Mouse (Mus musculus) midbrain, embryonic 12.5 days (tissue): ENCODE data around the gene Gpx8. TPM values are rescaled to one million over a fixed set of nuclear protein-coding genes. Genes with fewer than 3 reads are reported as not detected.

ENCODE experiments used
- ATAC-seq: fragments of 200-750 bp; cut with Nextera tagmentation; 2 replicates; pipeline ENCODE4 v1.8.0; 2017; ENCODE audit warnings: low read depth, moderate TSS enrichment, moderate library complexity; ENCODE audit not compliant: low FRiP score
- H3K27ac ChIP-seq: fragments of 300-500 bp; sonication (generic); replicated peaks from 2 replicates; pipeline ENCODE4 v1.5.1; 2016; ENCODE audit warnings: mild to moderate bottlenecking
- H3K27me3 ChIP-seq: fragments of 300-500 bp; sonication (generic); 2 replicates; pipeline ENCODE4 v1.6.1; 2016; ENCODE audit warnings: mild to moderate bottlenecking
- H3K36me3 ChIP-seq: fragments of 300-500 bp; sonication (generic); 2 replicates; pipeline ENCODE4 v1.6.1; 2016
- H3K4me1 ChIP-seq: fragments of 300-500 bp; sonication (generic); 2 replicates; pipeline ENCODE4 v1.6.1; 2016
- H3K4me2 ChIP-seq: fragments of 300-500 bp; sonication (generic); replicated peaks from 2 replicates; pipeline ENCODE4 v1.6.1; 2016; ENCODE audit warnings: mild to moderate bottlenecking, moderate library complexity
- H3K4me3 ChIP-seq: fragments of 300-500 bp; sonication (generic); 2 replicates; pipeline ENCODE4 v1.5.1; 2016; ENCODE audit warnings: mild to moderate bottlenecking
- H3K9ac ChIP-seq: fragments of 300-500 bp; sonication (generic); replicated peaks from 2 replicates; pipeline ENCODE4 v1.6.1; 2016; ENCODE audit warnings: mild to moderate bottlenecking, moderate library complexity
- H3K9me3 ChIP-seq: fragments of 300-500 bp; sonication (generic); 2 replicates; pipeline ENCODE4 v1.6.1; 2016; ENCODE audit warnings: mild to moderate bottlenecking
- WGBS: fragments of 180-500 bp; shearing (Covaris S2); methylation state at CpG from one replicate; pipeline ENCODE4 v1.1.7; 2016; 5-methylcytosine and 5-hydroxymethylcytosine counted together
- polyA plus RNA-seq: library from polyadenylated mRNA; unstranded; fragments of >200 nt; fragmentation: Nextera tagmentation; extraction: Ambion mirVana; gene quantifications from 2 replicates; pipeline ENCODE4 v1.2.1, GENCODE M21; 2016

Gene Gpx8
- polyA plus RNA-seq: 97.4 and 102 TPM in 2 replicates

DNA sequence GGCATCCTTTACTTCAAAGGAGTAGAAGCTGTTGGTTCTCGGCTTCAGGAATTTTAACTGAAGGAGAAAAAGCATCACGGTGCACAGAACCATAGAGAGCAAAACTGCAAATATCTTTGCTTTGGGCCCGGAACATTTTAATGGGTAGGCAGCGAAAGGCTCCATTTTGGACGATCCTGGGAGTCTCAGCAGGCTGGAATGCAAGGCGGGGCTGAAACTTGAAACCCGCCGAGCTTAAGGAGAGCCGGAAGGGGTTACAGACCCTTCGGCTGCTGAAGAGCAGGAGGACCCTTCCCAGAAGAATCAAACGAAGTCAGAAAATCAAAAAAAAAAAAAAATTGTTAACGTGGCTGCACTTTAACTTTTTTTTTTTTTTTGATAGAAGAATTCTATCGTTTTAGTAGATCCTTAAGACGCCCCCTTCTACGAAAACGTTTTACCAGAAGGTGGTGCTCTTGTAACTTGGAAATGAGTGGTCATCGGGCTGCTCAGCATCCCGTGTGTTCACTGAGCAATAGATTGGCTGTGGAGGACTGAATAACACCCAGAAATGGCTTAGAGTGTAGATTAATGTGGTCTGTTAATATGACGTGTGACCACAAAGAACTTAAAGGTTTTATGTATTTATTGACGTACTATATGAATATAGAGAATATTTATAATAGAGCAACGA, at the start of gene Gpx8:
Gene Gpx8, minus strand, starts transcription at position 200 of the 673 bp plus-strand sequence.
- Histone ChIP-seq H3K27ac (no peak within 1 kb of the TSS), H3K4me2 (peak within 1 kb of the TSS; percentile 60), H3K9me3 (no peaks in the 10 kb centered on the region), H3K27me3 (no peaks in the 10 kb centered on the region), H3K36me3 (0 out of 2 replicates have a peak, but pooled peaks cover 6% of the 10 kb centered on the region), H3K4me1 (peaks cover 7% of the 10 kb centered on the region; the same call in 1 of the 2 replicates), H3K4me3 (peak within 1 kb of the TSS; percentile 52), H3K9ac (peak within 1 kb of the TSS; percentile 53)
- 6% methylated on average over 21 of the region's 21 CpGs for WGBS
- peak; percentile 90 for ATAC-seq

DNA sequence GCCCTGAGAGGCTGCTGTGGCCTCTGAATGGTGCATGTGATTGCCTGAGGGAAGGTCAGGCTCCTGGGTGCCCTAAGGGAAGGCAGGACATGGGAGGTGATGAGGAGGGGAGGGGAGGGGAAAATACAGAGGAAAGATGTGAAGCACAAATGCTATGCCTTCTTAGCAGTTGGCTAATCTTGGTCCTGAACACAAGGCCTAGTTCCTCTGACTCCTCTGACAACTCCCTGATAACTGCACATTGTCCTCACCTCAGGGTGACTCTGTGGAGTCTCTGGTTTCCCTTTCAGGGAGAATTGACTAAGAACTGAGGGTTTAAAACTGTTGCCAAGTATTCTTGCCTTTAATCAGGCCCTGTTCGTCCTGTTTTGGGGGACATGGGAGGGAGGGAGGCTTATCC, 48.4 kb upstream of the Gpx8 start:
- H3K36me3 ChIP-seq: no peaks in the 10 kb centered on the region
- no peak overlapping the region for H3K27ac ChIP-seq
- 50% methylated on average over 1 of the region's 1 CpGs for WGBS
- H3K9ac ChIP-seq: no peak overlapping the region
- no peaks in the 10 kb centered on the region for H3K9me3 ChIP-seq
- H3K27me3 ChIP-seq: no peaks in the 10 kb centered on the region
- no peak for ATAC-seq
- no peak overlapping the region for H3K4me2 ChIP-seq
- no peaks in the 10 kb centered on the region for H3K4me1 ChIP-seq
- no peak overlapping the region for H3K4me3 ChIP-seq

- 85% methylated on average over 8 of the region's 8 CpGs for WGBS
Measured at GRCm38 (mm10) chr13:113090489-113090888, 44.3 kb upstream of the Gpx8 start.

GRCm38 (mm10) chr13:113087226-113088017, 41.2 kb upstream of the Gpx8 start:
- H3K4me1 ChIP-seq: no peaks in the 10 kb centered on the region
- no peaks in the 10 kb centered on the region for H3K36me3 ChIP-seq
- no peaks in the 10 kb centered on the region for H3K27me3 ChIP-seq
- H3K27ac ChIP-seq: no peak overlapping the region
- H3K4me3 ChIP-seq: no peak overlapping the region
- no peak overlapping the region for H3K9ac ChIP-seq
- no peaks in the 10 kb centered on the region for H3K9me3 ChIP-seq
- WGBS: 84% methylated on average over 13 of the region's 13 CpGs
- ATAC-seq: no peak
- H3K4me2 ChIP-seq: no peak overlapping the region

More at GRCm38 (mm10) chr13:113090489-113090888, 44.3 kb upstream of the Gpx8 start:
- Histone ChIP-seq H3K9ac (no peak overlapping the region), H3K9me3 (no peaks in the 10 kb centered on the region), H3K27me3 (no peaks in the 10 kb centered on the region), H3K27ac (no peak overlapping the region), H3K4me2 (no peak overlapping the region), H3K4me1 (no peaks in the 10 kb centered on the region), H3K36me3 (no peaks in the 10 kb centered on the region), H3K4me3 (no peak overlapping the region)
- ATAC-seq: no peak

- H3K4me2 ChIP-seq: no peak overlapping the region
- no peak for ATAC-seq
- no peak overlapping the region for H3K27ac ChIP-seq
- H3K9ac ChIP-seq: no peak overlapping the region
- H3K9me3 ChIP-seq: no peaks in the 10 kb centered on the region
- H3K36me3 ChIP-seq: no peaks in the 10 kb centered on the region
- H3K27me3 ChIP-seq: no peaks in the 10 kb centered on the region
- no peak overlapping the region for H3K4me3 ChIP-seq
- H3K4me1 ChIP-seq: peaks cover 2% of the 10 kb centered on the region; the same call in 1 of the 2 replicates
- 85% methylated on average over 5 of the region's 5 CpGs for WGBS
Measured at GRCm38 (mm10) chr13:113084732-113085131, 38.5 kb upstream of the Gpx8 start.

- WGBS: 7% methylated on average over 1 of the region's 1 CpGs
Measured at GRCm38 (mm10) chr13:113082101-113082500, 35.9 kb upstream of the Gpx8 start.

GRCm38 (mm10) chr13:113079021-113079420, 32.8 kb upstream of the Gpx8 start:
- peak; percentile 91 for ATAC-seq
- 0 out of 2 replicates have a peak overlapping the region, but pooled peaks have one; percentile 4 for H3K4me2 ChIP-seq
- WGBS: 34% methylated on average over 9 of the region's 9 CpGs

More at GRCm38 (mm10) chr13:113082101-113082500, 35.9 kb upstream of the Gpx8 start:
- Histone ChIP-seq H3K4me3 (no peak overlapping the region), H3K27ac (no peak overlapping the region), H3K4me2 (no peak overlapping the region), H3K4me1 (peaks cover 5% of the 10 kb centered on the region; the same call in 1 of the 2 replicates), H3K9ac (no peak overlapping the region), H3K36me3 (no peaks in the 10 kb centered on the region), H3K27me3 (no peaks in the 10 kb centered on the region), H3K9me3 (no peaks in the 10 kb centered on the region)
- no peak for ATAC-seq

DNA sequence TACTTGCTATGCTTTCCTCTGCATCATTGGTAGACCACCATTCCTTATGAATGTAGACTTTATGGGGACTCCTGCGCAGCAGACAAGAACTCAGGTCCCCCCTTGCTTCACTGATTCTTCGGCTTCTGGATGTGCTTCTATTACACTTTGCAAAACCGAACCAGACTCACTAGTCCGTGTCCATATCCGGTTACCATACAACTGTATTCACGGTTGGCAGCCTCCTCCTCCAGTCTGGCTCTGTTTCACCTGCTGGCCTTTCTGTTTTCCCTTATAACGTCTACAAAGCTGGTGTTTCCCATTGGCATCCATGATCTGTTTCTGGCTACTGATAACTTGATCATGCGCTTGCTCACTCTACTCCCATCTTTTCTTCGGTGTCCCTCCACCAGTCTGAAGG, 18.3 kb upstream of the Gpx8 start:
- no peak overlapping the region for H3K4me3 ChIP-seq
- no peak overlapping the region for H3K4me2 ChIP-seq
- H3K27ac ChIP-seq: no peak overlapping the region
- no peak for ATAC-seq
- H3K36me3 ChIP-seq: no peaks in the 10 kb centered on the region
- no peaks in the 10 kb centered on the region for H3K27me3 ChIP-seq
- WGBS: 87% methylated on average over 9 of the region's 9 CpGs
- no peaks in the 10 kb centered on the region for H3K4me1 ChIP-seq
- H3K9ac ChIP-seq: no peak overlapping the region
- H3K9me3 ChIP-seq: no peaks in the 10 kb centered on the region

More at GRCm38 (mm10) chr13:113079021-113079420, 32.8 kb upstream of the Gpx8 start:
- Histone ChIP-seq H3K4me1 (peaks cover 5% of the 10 kb centered on the region; the same call in 1 of the 2 replicates), H3K9me3 (no peaks in the 10 kb centered on the region), H3K9ac (no peak overlapping the region), H3K27me3 (no peaks in the 10 kb centered on the region), H3K36me3 (no peaks in the 10 kb centered on the region), H3K27ac (no peak overlapping the region), H3K4me3 (no peak overlapping the region)

- Histone ChIP-seq H3K4me2 (no peak overlapping the region), H3K9ac (no peak overlapping the region), H3K9me3 (no peaks in the 10 kb centered on the region), H3K4me1 (no peaks in the 10 kb centered on the region), H3K4me3 (no peak overlapping the region), H3K27me3 (no peaks in the 10 kb centered on the region), H3K36me3 (no peaks in the 10 kb centered on the region), H3K27ac (no peak overlapping the region)
- 93% methylated on average over 6 of the region's 6 CpGs for WGBS
- ATAC-seq: no peak
Measured at GRCm38 (mm10) chr13:113061746-113062145, 15.5 kb upstream of the Gpx8 start.

- Histone ChIP-seq H3K4me2 (no peak overlapping the region), H3K4me3 (no peak overlapping the region), H3K27ac (no peak overlapping the region), H3K9me3 (no peaks in the 10 kb centered on the region), H3K27me3 (no peaks in the 10 kb centered on the region), H3K36me3 (no peaks in the 10 kb centered on the region), H3K4me1 (no peaks in the 10 kb centered on the region), H3K9ac (no peak overlapping the region)
- 39% methylated on average over 8 of the region's 8 CpGs for WGBS
- ATAC-seq: peak; percentile 34; the same call in 1 of the 2 replicates
Measured at GRCm38 (mm10) chr13:113055826-113056225, 9.6 kb upstream of the Gpx8 start.

DNA sequence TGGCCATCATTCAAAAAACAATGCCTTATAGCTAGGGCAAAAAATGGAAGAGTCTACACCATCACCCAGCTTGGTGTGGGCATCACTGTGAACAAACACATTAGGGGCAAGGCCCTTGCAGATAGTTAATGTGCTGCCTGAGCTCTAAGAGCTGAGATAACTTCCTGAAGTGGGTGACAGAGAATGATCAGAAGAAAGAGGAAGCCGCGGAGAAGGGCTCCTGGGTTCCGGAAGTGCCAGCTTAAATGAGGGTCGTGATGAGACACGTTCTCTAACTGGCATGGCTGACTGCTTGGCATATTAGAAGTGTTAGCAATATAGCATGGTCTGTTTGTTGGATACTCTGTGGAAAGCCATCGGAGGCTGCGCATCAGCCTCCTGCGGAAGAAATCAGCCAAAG, 8.0 kb upstream of the Gpx8 start:
- no peak for ATAC-seq
- WGBS: 95% methylated on average over 8 of the region's 8 CpGs
- no peak overlapping the region for H3K9ac ChIP-seq
- H3K27ac ChIP-seq: no peak overlapping the region
- no peaks in the 10 kb centered on the region for H3K27me3 ChIP-seq
- H3K36me3 ChIP-seq: no peaks in the 10 kb centered on the region
- no peak overlapping the region for H3K4me2 ChIP-seq
- no peaks in the 10 kb centered on the region for H3K9me3 ChIP-seq
- H3K4me1 ChIP-seq: no peaks in the 10 kb centered on the region
- no peak overlapping the region for H3K4me3 ChIP-seq

- no peak overlapping the region for H3K9ac ChIP-seq
- 0 out of 2 replicates have a peak, but pooled peaks cover 3% of the 10 kb centered on the region for H3K36me3 ChIP-seq
- no peak overlapping the region for H3K27ac ChIP-seq
- no peak overlapping the region for H3K4me3 ChIP-seq
- peaks cover 7% of the 10 kb centered on the region; the same call in 1 of the 2 replicates for H3K4me1 ChIP-seq
- 71% methylated on average over 3 of the region's 3 CpGs for WGBS
- ATAC-seq: no peak
- H3K4me2 ChIP-seq: no peak overlapping the region
- no peaks in the 10 kb centered on the region for H3K27me3 ChIP-seq
- no peaks in the 10 kb centered on the region for H3K9me3 ChIP-seq
Measured at GRCm38 (mm10) chr13:113047647-113048046, 1.4 kb upstream of the Gpx8 start.
